Mouse (Mus musculus): ENCODE measurements around the gene Smim5. TPM values are rescaled to one million over a fixed set of nuclear protein-coding genes. Genes with fewer than 3 reads are reported as not detected.

Gene Smim5
- polyA plus RNA-seq, 1 experiment from 2014 or later = 2.7 TPM

DNA sequence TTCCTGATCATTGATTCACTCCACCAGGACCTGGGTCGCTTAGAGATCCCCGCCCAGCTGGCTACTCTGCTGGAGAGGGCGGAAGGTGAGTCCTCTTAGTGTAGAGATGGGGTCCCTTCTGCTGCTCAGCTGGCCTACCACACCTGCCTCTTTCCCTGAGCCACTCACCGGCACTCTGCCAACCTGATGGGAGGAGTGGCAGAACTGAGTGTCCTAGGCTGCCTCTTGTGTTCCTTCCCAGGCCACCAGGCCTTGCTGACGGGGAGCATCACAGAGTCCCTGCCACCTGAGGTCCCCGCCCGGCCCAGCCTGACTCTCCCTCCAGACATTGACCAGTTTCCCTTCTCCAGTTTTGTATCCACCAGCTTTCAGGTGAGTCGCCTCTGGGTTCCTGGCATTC lies 21.7 kb upstream of the Smim5 start:
- Histone ChIP-seq H3K36me3 (no peaks in the 10 kb centered on the region), H3K9me3 (no peaks in the 10 kb centered on the region), H3K9ac (no peak overlapping the region), H3K4me3 (no peak overlapping the region), H3K27me3 (peaks cover 21% of the 10 kb centered on the region), H3K27ac (no peak overlapping the region), H3K4me1 (replicated peaks) (no peaks in the 10 kb centered on the region), H3K4me2 (no peak overlapping the region)
- 79% methylated on average over 8 of the region's 8 CpGs for WGBS
- ATAC-seq (ENCODE audit: low FRiP score) = no peak

DNA sequence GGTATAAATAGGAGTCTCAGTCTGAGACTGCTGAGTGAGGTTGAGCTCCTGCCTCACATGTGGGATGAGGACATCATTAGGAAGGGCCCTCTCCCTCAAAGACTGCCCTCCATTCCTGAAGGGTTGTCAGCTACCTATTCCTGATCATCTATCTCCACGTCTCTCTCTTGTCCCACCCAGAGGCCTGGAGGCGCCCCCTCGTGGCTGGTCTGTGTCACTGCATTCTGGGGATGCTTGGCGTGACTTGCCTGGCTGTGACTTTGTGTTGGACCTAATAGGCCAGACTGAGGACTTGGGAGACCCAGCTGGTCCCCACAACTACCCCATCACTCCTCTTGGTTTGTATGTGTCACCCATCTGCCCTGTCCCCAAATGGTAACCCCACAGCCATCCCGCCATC lies 18.8 kb upstream of the Smim5 start:
- Histone ChIP-seq H3K4me1 (replicated peaks) (no peaks in the 10 kb centered on the region), H3K27me3 (peaks cover 37% of the 10 kb centered on the region), H3K4me3 (no peak overlapping the region), H3K9me3 (no peaks in the 10 kb centered on the region), H3K36me3 (no peaks in the 10 kb centered on the region), H3K27ac (no peak overlapping the region), H3K4me2 (no peak overlapping the region), H3K9ac (no peak overlapping the region)
- no peak for ATAC-seq (ENCODE audit: low FRiP score)
- WGBS = 21% methylated on average over 5 of the region's 5 CpGs

DNA sequence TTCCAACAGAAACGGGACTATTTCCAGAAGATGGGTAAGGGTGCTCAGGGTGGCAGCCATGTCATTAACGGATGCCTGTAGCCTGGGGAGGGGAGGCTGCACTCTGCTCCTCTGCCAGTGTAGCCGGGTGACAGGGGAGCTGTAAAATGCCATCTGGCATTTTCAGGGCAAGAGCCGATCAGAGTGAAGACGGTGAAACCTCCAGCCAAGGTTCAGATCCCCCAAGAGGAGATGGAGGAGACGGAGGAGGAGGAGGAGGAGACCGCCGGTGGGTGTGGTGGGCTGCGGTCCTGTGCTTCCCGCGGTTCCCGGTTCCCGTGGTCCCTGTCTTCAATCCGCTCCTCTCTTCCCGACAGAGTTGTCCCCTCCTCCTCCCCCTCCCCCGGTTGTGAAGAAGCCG lies 16.5 kb upstream of the Smim5 start:
- Histone ChIP-seq H3K9me3 (no peaks in the 10 kb centered on the region), H3K4me2 (no peak overlapping the region), H3K27me3 (peaks cover 31% of the 10 kb centered on the region), H3K4me3 (no peak overlapping the region), H3K9ac (no peak overlapping the region), H3K36me3 (no peaks in the 10 kb centered on the region), H3K4me1 (replicated peaks) (no peaks in the 10 kb centered on the region), H3K27ac (no peak overlapping the region)
- no peak for ATAC-seq (ENCODE audit: low FRiP score)
- 34% methylated on average over 17 of the region's 17 CpGs for WGBS

DNA sequence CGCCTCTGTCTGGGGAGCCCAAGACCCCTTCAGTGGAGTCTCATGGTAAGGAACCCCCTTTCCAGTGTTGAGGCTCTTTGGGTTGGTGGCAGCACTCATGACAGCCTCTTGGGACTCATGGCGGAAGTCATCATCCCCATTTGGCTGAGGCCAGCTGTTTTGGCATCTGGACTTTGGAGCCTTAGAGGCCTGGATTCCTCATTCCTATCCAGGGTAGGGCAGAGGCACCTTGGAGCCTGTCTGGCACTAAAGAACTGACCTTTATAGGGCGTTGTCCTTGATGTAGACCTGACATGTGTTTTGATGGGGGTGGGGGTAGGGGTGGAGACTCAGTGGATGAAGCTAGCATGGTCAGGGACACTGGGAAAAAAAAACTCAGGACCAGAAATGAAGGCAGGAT lies 15.4 kb upstream of the Smim5 start:
- Histone ChIP-seq H3K4me1 (replicated peaks) (no peaks in the 10 kb centered on the region), H3K27ac (no peak overlapping the region), H3K36me3 (no peaks in the 10 kb centered on the region), H3K9ac (no peak overlapping the region), H3K27me3 (peaks cover 31% of the 10 kb centered on the region), H3K9me3 (no peaks in the 10 kb centered on the region), H3K4me3 (no peak overlapping the region), H3K4me2 (no peak overlapping the region)
- no peak for ATAC-seq (ENCODE audit: low FRiP score)
- WGBS = 93% methylated on average over 3 of the region's 3 CpGs

DNA sequence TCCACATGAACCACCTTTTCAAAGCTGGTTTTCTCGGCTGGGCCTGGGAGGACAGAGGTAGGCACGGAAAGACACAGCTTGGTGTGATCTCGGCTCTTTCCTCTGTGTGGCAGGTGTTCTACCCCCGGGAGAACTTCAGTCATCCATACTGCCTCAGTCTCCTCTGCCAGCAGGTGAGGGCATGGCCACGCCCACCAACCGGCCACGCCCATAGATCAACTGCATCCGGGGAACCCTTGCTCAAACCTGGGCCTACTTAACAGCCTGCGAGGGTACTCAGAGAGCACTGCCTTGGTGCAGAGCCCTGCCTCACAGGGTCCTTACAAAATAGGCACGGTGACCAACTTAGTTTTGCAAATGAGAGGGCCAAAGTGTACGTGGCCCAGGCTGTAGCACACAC lies 14.5 kb upstream of the Smim5 start:
- no peak overlapping the region for H3K27ac ChIP-seq
- peaks cover 29% of the 10 kb centered on the region for H3K27me3 ChIP-seq
- H3K4me2 ChIP-seq = no peak overlapping the region
- H3K9me3 ChIP-seq = no peaks in the 10 kb centered on the region
- H3K9ac ChIP-seq = no peak overlapping the region
- no peaks in the 10 kb centered on the region for H3K36me3 ChIP-seq
- H3K4me1 ChIP-seq (replicated peaks) = no peaks in the 10 kb centered on the region
- H3K4me3 ChIP-seq = no peak overlapping the region
- whole genome bisulfite sequencing = 76% methylated on average over 11 of the region's 11 CpGs
- no peak for ATAC-seq (ENCODE audit: low FRiP score)

DNA sequence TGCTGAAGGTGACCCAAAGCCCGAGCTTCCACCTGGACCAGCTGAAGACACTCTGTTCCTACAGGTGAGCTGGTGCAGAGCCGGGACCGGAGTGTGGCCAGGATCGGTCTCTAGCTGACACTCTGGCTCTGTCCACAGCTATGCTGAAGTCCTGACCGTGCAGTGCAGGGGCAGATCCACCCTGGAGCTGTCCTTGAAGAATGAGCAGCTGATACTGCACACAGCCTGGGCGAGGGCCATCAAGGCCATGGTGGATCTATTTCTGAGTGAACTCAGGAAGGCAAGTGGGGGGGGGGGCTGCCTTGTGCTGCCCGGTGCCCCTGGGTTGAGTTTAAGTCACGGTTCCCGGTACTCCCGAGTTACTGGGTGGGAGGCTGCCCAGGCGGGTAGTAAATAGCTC lies 13.3 kb upstream of the Smim5 start:
- 86% methylated on average over 8 of the region's 11 CpGs for WGBS
- H3K27ac ChIP-seq = no peak overlapping the region
- no peak overlapping the region for H3K9ac ChIP-seq
- no peak for ATAC-seq (ENCODE audit: low FRiP score)
- no peaks in the 10 kb centered on the region for H3K9me3 ChIP-seq
- H3K4me3 ChIP-seq = no peak overlapping the region
- H3K4me2 ChIP-seq = no peak overlapping the region
- H3K36me3 ChIP-seq = no peaks in the 10 kb centered on the region
- no peaks in the 10 kb centered on the region for H3K4me1 ChIP-seq (replicated peaks)
- peaks cover 29% of the 10 kb centered on the region for H3K27me3 ChIP-seq

DNA sequence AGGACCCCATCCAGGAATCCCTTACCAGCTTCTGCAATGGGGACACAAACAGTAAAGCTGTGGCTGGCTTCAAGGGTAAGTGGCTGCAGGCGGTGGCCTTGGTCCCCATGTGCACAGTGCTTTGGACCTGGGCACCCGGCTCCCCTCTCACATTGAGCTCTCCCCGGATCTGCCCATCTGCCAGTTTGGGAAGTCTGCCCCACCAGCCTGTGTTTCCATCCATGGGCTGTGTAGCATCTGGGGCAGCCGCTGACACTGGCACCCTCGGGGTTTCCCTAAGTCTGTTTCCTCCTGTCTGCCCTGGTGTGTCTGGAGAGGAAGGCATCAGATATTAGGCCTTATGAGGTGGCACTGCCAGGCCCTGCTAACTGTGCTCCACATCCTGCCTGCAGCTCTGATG lies 11.7 kb upstream of the Smim5 start:
- no peaks in the 10 kb centered on the region for H3K9me3 ChIP-seq
- H3K4me2 ChIP-seq = no peak overlapping the region
- peaks cover 16% of the 10 kb centered on the region for H3K27me3 ChIP-seq
- H3K4me3 ChIP-seq = no peak overlapping the region
- 0 out of 2 replicates have a peak overlapping the region, but pooled peaks have one; percentile 4 for H3K9ac ChIP-seq
- no peak for ATAC-seq (ENCODE audit: low FRiP score)
- no peak overlapping the region for H3K27ac ChIP-seq
- no peaks in the 10 kb centered on the region for H3K4me1 ChIP-seq (replicated peaks)
- peaks cover 11% of the 10 kb centered on the region for H3K36me3 ChIP-seq
- WGBS = 87% methylated on average over 5 of the region's 5 CpGs

DNA sequence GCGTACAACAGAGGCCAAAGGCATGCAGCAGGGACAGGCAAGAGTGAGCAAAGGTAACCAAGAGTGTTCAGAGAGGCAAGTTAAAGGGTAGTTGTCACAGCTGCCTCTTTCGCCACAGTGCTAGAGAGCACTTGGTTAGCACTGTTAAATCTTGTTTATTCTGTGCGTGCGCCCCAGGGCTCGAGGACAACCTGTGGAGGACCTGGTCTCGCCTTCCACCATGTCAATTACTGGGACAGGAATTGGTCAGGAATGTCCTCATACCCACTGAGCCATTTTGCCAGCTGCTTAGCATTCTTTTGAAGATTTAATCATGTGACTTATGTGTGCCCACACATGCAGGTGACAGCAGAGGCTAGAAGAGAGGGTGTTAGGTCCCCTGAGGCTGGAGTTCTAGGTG lies 10.6 kb upstream of the Smim5 start:
- H3K36me3 ChIP-seq = peaks cover 23% of the 10 kb centered on the region
- no peak overlapping the region for H3K4me2 ChIP-seq
- H3K27ac ChIP-seq = no peak overlapping the region
- peaks cover 5% of the 10 kb centered on the region for H3K27me3 ChIP-seq
- no peak for ATAC-seq (ENCODE audit: low FRiP score)
- H3K4me1 ChIP-seq (replicated peaks) = no peaks in the 10 kb centered on the region
- H3K9me3 ChIP-seq = no peaks in the 10 kb centered on the region
- H3K4me3 ChIP-seq = no peak overlapping the region
- H3K9ac ChIP-seq = no peak overlapping the region
- 88% methylated on average over 6 of the region's 6 CpGs for WGBS

DNA sequence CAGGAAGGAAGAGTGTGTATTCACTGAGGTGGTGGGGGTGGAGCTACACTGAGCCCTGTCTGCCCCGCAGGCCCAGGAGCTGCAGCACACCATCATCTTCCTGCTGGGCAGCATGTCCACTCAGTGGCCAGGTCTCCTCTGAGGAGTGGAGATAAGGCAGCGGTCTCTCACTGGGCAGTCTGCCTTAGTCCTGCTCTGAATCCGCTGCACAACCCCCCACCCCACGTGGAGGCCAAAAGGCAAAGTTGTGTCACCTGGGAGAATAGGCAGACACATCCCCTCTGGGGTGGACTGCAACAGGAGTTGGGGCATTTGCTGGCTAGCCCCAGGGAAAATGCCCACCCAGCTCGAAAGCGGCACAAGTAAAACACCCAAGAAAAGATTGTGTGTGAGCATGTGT lies 7.6 kb upstream of the Smim5 start:
- ATAC-seq (ENCODE audit: low FRiP score) = no peak
- Histone ChIP-seq H3K36me3 (peaks cover 53% of the 10 kb centered on the region), H3K4me1 (replicated peaks) (no peaks in the 10 kb centered on the region), H3K4me2 (no peak overlapping the region), H3K27me3 (no peaks in the 10 kb centered on the region), H3K9me3 (no peaks in the 10 kb centered on the region), H3K9ac (no peak overlapping the region), H3K27ac (no peak overlapping the region; the same call in 1 of the 2 replicates), H3K4me3 (no peak overlapping the region)
- 62% methylated on average over 6 of the region's 6 CpGs for WGBS

DNA sequence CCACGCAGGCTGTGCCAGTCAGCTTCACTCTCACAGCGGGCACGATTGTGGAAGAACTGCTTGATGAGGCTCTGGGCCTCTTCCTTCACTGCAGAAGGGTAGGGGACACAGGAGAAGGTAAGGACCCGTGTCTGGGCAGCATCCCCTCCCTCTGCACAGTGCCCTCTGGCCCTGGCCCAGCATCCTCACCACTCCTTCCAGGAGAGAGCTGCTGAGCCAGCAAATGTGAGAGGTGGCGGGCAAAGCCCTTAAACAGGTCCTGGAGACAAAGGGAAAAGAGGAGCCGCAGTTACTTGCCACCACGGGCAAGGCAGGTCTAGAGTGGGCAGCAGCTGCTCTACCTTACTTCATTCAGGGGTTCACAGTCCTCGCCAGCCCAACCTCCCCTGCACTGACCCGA lies 6.7 kb upstream of the Smim5 start:
- Histone ChIP-seq H3K4me2 (no peak overlapping the region), H3K4me1 (replicated peaks) (no peaks in the 10 kb centered on the region), H3K27ac (no peak overlapping the region), H3K36me3 (peaks cover 59% of the 10 kb centered on the region), H3K9me3 (no peaks in the 10 kb centered on the region), H3K27me3 (no peaks in the 10 kb centered on the region), H3K4me3 (no peak overlapping the region), H3K9ac (peak overlapping the region; percentile 5; the same call in 1 of the 2 replicates)
- no peak for ATAC-seq (ENCODE audit: low FRiP score)
- WGBS = 86% methylated on average over 9 of the region's 9 CpGs

DNA sequence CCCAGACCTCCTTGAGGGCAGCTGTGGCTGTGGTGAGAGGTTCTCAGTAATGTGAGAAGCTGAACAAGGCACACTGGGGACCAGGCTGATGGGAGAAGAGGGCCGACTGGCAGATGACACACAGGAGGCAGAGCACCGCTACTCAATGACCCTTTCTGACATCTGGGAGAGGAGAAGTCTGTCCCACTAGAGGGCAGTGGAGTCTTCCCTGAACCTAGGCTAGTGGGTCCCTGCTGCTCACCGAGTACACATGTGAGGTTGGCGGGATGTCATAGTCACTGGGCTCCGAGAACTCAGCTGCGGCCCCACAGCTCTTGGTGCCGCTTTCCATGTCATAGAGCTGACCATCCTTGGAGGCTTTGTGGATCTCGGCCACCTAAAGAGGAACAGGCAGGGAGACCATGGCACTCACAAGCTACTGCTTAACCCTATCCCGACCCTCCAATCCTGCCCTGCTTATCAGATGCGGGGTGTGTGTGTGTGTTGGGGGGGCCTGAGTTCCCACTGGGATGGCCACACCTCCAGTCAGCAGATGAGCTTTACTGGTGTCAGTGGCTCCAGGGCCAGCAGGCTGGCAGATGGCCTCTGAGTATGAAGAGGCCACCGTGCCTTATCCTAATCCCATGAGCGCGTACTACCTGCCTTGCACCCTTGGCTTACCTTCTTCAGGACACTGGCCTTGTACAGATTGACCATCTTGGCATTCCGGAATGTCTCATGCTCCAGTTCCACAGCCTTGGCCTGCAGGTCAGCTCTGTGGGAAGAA lies 4.8 kb upstream of the Smim5 start:
- no peak for ATAC-seq (ENCODE audit: low FRiP score)
- Histone ChIP-seq H3K27me3 (no peaks in the 10 kb centered on the region), H3K4me1 (replicated peaks) (peaks cover 8% of the 10 kb centered on the region), H3K36me3 (peaks cover 59% of the 10 kb centered on the region), H3K9ac (no peak overlapping the region), H3K9me3 (no peaks in the 10 kb centered on the region), H3K27ac (no peak overlapping the region), H3K4me2 (no peak overlapping the region), H3K4me3 (no peak overlapping the region)
- 77% methylated on average over 14 of the region's 14 CpGs for WGBS

DNA sequence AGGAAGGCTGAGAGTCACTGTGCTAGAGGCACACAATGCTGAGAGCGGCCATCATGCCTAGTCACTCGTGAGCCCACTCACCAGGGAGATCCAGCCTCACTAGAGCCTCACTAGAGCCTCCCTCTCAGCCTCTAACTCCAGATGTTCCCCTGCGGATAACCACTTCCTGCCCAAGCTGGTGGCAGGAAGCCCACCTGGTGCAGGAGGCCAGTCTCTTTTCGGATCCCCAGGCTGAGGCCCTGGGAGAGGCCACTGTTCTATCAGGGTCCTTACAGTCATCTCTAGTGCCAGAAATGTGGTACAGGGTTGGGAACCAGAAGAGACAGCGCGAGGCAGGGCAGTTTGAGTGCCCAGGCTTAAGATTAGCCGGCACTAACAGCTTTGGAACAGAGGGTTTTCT lies 1.3 kb upstream of the Smim5 start:
- H3K27ac ChIP-seq = no peak overlapping the region
- H3K4me2 ChIP-seq = no peak overlapping the region
- no peaks in the 10 kb centered on the region for H3K27me3 ChIP-seq
- peaks cover 44% of the 10 kb centered on the region for H3K36me3 ChIP-seq
- H3K9ac ChIP-seq = no peak overlapping the region
- no peak overlapping the region for H3K4me3 ChIP-seq
- ATAC-seq (ENCODE audit: low FRiP score) = no peak
- no peaks in the 10 kb centered on the region for H3K9me3 ChIP-seq
- WGBS = 91% methylated on average over 7 of the region's 7 CpGs
- H3K4me1 ChIP-seq (replicated peaks) = peaks cover 25% of the 10 kb centered on the region

DNA sequence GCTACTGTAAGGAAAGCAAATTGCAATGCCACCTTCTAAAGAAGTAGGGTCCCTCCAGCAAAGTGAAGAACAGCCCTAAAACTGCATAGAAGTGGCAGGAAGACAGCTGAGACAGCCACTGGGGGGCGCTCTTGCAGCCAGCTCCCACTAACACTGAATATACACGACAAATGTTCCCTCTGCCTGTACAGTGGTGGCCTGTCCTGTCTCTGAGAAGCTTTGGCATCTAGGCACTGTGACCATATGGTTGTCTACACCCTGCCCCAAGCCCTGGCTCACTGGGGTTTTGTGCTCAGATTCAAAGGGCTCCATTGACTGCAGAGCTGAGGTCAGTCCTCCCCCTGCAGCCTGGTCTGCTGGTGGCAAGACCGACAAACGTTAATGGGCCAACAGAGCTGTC lies 880 bp upstream of the Smim5 start:
- no peak overlapping the region for H3K27ac ChIP-seq
- 7% methylated on average over 4 of the region's 4 CpGs for WGBS

More for the DNA sequence above, 880 bp upstream of the Smim5 start:
- Histone ChIP-seq H3K9me3 (no peaks in the 10 kb centered on the region), H3K27me3 (no peaks in the 10 kb centered on the region), H3K4me1 (replicated peaks) (peaks cover 30% of the 10 kb centered on the region), H3K36me3 (peaks cover 39% of the 10 kb centered on the region), H3K9ac (no peak overlapping the region), H3K4me3 (no peak overlapping the region), H3K4me2 (no peak overlapping the region)
- ATAC-seq (ENCODE audit: low FRiP score) = no peak
